Mouse (Mus musculus) granulocyte monocyte progenitor cell, adult 5-6 weeks (primary cell): ENCODE data around the gene Zfp639. TPM values are rescaled to one million over a fixed set of nuclear protein-coding genes. Genes with fewer than 3 reads are reported as not detected.

Experiments
- ATAC-seq: replicated peaks from 2 replicates; pipeline ENCODE4 v1.8.0; 2016; ENCODE audit warnings: mild to moderate bottlenecking, moderate TSS enrichment, inconsistent platforms; ENCODE audit not compliant: poor library complexity, severe bottlenecking
- total RNA-seq, 2 experiments: library from RNA; stranded (forward) in 1 of 2; stranded (reverse) in 1 of 2; fragments of 200-712, 200-1000 nt in 1 of 2; fragments of >200 nt in 1 of 2; fragmentation: Nextera tagmentation in 1 of 2; gene quantifications; 2 replicates each; pipeline ENCODE4 v1.2.3; 2014 to 2017

The Zfp639 gene
- total RNA-seq, 2 experiments from 2014 or later: 45.9 to 79.6 TPM

DNA sequence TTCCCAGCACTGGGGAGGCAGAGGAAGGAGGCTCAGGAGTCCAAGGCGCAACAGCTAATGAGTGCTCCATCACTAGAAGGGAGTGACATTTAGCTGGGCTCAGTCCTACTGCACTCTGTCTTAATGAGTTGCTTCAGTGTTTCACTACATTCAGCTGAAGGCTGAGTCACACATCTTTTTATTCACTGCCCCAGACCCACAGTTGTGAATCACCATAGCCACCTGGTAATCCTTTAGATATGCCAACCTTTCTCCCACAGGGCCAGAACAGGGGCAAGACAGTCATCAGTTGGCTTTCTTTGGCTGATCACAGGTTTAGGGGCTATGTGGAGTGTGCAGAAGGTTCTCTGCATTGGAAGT is 13.4 kb upstream of the Zfp639 start:
- no peak for ATAC-seq

DNA sequence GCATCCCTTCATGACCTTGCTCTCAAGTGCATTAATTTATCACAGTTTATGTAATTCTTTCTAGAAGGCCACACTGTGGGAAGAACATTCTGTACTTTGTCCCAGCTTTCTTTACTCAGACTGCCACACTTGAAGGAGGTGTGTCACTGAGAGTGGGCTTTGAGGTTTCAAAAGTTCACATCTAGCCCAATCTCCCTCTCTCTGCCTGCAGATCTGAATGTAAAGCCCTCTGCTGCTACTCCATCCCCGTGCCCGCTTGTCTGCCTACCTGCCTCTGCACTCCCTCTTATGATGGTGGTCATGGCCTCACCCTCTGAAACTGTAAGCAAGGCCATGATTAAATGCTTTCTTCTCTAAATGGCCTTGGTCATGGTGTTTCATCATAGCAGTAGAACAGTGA is 9.7 kb upstream of the Zfp639 start:
- ATAC-seq: no peak

DNA sequence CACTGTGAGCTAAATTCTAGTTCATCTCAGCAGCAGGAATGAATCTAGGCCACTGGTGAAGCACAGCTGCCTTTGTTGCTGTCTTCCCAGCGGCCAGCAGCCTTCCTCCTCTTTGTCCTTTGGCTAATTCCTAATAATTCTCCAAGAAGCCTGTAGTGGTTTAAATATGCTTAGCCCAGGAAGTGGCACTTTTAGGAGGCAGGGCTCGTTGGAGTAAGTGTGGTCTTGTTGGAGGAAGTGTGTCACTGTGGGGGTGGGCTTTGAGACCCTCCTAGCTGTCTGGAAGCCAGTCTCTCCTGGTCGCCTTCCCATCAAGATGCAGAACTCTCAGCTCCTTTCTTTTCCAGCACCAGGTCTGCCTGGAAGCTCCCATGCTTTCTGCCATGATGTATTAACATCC is 4.2 kb upstream of the Zfp639 start:
- ATAC-seq: no peak

DNA sequence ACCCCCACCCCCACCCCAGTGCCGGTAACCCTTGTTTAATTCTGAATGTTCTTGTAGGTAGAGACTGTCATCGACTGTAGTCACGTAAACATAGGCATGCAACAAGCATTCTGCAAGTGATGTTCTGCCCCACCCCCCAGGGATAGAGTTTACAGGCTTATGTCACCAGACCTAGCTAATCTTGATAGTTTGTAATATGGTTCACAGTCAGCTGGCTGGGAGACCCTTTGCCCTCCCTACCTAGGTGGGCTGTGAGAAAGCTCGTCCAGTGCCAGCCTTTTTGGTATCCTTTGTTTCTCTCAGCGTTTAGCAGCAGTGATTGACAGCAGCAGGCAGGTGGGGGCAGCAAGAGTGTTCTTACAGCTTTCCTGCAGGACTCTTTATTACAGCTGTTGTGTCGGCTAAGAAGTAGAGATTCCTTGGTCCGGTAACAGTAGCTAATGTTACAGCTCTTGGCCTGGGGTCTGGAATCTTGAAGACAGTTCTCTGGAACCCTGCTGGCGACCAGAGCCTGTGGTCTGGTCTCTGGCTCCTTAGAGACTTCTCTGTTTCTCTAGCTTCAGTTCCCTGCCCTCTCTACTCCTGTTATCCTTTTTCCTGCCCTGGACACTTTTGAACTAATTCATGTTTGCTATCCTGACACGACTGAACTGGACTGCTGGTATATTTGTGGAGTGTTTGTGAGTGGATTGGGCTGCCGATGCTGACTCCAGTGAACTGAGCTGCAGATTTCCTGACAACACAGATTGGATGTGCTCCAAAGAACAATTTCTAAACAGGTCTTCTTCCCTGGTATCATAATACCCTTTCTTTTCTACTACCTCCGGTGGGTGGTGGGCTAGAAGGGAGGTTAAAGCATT is 3.5 kb upstream of the Zfp639 start:
- ATAC-seq: no peak

DNA sequence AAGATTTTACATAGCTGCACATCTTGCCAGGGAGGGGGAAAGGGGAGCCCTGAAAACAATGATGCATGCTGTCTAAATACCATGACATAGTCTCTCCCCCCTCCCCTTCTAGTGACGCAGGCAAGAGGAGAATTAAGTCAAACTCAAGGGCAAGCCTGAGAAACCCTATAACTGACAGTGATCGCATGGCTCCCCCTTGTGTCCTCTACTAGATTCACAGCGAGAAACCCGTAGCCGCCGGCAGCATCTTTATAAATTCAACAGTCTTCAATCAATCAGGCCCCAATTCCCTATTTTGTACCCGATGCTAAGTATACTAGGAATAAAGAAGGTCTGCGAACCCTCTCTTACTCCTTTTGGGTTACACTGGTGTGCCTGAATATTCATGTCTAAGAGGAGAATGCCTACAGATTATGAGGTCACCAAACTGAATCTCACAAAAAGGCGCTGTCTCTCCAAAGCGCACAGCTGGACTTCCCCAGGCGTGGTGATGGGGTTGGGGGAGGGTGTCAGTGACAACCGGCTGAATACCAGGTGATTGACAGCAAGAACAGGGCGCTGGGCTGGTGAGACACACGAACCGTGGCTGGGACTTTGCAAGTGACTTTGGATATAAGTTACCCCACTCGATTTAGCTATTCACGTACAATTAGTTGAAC is 1.3 kb upstream of the Zfp639 start:
- peak; percentile 64 for ATAC-seq

DNA sequence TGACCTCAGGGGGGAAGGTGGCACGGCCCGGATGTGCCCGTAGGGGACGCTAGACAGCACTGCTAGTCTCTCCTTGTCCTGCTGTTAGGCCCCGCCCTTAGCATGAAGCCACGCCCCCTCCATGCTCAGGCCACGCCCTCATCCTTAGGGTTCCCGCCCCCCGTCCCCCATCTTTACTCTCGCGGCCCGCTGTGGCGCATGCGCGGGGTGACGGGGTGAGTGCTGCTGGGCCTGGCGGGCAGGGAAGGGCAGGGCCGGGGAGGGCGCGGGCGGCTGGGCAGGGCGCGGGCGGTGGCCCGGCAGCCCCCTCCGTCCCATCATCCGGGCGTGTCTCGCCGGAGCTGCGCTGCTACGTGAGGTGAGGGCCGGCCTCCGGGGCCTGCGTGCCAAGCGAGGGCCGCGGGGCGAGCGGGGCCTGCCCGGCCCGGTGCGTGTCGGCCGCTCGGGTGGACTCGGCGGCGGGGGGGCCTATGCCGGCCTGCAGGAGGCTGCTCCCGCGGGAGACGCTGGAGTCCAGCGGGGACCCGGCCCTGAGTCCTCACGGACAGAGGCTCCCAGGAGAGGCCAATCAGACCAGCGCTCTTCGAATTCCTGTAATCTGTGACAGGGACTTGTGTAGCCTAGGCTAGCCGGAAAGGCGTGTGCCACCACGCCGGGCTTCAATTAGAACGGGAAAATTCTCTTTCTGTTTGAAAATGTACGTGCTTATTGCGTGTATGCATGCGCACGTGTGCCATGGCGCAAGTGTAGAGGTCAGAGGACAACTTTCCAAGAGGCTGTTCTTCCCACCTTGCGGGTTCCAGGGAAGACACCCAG is 524 bp downstream of the Zfp639 start:
- ATAC-seq: peak; percentile 85

DNA sequence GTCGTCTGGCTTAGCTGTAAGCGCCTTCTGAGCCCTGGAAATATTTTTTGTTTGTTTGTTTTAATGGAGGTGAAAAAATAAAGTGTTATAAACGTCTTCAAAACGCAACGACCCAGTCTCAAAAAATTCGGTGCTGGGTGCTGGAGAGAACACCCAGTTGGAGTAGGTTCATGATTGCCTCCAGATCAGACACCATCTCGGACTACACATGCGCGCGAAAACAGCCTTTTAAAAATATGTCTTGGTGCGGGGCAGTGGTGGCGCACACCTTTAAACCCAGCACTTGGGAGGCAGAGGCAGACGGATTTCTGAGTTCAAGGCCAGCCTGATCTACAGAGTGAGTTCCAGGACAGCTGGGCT is 1.1 kb downstream of the Zfp639 start:
- ATAC-seq: no peak

DNA sequence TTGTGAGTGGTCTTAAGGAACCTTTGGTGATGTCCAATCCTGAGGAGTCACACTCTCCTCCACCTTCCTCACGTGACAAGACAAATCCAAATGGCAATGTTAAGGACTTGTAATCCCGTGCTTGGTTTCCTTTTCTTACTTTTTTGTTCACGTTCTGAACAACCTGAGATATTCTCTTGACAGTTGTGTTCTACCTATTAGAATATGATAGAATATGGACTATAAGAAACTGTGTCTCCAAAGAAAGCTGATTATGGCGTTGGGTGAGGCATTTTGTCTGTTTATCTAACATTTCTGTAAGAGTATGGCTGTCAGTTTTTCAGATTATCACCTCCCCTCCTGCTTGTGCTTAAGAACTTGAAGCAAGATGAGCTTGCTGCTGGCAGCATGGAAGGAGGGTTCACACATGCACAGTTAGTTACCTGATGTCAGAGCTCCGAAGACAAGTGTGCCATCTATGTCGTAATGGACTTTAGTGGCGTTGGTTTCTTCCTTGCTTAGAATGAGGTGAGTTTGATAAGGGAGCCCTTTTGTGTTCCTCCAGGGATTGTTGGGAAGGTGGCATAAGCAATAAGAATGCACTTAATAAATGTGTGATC is 2.7 kb downstream of the Zfp639 start:
- ATAC-seq: no peak

DNA sequence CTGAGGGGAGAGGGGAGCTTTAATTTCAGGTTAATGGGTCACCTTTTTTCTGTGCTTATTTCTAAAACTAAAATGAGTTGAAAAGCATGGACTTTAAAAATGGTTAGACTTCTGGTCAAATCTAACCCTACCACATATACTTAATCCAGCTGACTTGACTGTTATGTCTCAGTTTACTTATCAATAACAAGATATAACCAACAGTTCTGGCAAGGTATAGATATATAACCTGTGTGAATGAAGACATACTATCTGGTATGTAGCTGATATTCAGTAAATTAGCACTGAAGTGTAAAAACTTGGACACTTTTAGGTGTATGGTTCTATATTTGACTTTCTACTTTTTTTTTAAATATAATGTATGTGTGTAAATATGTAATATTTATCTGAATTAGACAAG is 3.5 kb downstream of the Zfp639 start:
- no peak for ATAC-seq

DNA sequence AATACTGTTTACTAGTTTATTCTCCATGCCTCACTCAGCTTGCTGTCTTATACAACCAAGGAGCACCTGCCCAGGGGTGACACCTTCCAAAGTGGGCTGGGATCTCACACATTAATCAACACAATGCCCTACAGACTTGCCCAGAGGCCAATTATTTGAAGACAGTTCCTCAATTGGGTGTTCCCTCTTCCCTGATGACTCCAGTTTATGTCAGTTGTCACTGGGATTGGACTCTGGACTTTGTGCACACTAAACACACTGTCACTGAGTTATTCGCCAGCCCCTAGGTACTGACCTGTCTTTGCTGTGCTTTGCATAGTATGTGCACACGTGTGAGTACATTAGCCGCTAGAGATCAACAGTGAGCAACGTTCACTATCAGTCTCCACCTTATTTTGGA is 17.1 kb downstream of the Zfp639 start:
- ATAC-seq: no peak

DNA sequence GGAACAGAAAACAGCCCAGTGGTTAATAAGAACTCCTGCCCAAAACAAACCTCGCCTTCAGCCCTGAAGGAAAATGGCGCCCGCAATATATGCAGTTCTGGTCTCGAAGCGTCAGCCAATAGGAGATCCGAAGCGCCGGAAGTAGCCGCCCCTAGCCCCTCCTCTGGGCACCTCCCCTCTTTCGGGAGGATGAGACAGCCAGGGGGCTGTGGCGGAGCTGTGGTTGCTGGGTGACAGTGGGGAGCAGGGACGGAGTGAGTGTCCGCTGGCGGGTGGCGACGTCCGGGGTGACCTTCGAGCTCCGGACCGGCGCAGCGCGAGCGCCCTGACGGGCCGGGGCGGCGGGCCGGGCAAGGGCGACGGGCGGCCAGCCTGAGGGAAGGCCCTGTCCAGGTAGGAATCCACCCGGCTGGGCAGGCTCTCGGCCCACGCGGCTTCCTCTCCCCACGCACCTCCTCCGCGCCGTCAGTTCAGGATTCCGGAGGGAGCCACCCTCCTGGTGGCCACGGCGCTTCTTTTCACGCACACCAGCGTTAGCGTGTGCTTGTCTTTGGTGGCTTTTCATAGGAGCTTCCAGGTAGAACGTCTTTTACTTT is 19.3 kb downstream of the Zfp639 start, which contains the start of gene Mfn1:
TSS of gene Mfn1 (plus strand) at position 163 of the 596 bp plus-strand sequence.
- ATAC-seq: peak; percentile 100

DNA sequence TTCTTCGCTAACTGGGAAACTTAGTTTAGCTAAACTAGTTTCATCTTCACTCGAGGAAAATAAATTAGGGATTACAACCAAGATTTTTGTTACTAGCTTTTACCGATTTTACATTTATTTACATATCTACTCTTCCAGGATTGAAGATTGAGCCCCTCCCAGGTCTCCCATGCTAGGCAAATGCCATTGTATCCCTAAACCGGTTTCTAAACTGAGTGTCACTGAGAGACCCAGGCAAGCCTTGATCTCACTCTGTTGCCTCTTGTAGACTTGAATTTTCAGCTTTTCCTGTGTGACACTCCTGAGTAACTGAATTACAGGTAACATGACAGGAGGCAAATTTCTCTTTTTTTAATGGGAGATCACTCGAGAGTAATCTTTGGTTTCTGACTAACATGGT is 20.0 kb downstream of the Zfp639 start:
- ATAC-seq: no peak

DNA sequence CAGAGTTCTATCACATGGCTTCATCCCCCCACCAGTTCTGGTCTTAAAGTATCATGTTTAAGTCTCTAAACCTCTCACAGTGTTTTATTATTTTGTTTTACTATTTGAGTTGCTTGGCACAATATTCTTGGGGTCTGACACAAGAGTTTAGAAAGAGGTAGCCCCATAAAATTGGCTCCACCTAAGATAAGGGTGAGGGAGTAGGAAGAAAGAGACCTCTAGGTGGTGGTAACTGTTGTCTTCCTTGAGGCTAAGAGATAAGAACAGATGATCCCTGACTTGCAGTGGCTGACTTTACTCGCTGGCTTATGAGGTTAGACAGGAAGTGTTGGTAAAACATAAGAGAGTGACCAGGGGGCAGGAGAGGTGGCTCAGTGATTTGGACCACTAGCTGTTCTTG is 25.6 kb downstream of the Zfp639 start:
- ATAC-seq: no peak

DNA sequence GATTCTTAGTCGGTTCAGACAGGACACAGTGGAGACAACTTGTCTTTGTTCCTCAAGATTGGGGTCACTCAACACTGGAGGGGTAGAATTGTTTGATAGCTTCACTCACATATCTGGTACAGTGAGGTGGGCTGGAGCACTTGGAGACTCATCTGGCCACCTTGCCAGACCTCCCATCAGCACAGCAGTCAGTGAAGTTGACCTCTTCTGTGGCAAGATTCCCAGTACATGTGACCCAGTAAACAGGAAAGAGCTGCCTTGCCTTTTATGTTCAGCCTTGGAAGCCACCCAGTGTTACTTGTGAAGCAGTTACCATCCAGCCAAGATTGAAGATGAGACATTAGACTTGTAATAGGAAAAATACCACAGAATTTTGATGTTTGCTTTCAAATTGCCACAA is 27.5 kb downstream of the Zfp639 start:
- no peak for ATAC-seq

DNA sequence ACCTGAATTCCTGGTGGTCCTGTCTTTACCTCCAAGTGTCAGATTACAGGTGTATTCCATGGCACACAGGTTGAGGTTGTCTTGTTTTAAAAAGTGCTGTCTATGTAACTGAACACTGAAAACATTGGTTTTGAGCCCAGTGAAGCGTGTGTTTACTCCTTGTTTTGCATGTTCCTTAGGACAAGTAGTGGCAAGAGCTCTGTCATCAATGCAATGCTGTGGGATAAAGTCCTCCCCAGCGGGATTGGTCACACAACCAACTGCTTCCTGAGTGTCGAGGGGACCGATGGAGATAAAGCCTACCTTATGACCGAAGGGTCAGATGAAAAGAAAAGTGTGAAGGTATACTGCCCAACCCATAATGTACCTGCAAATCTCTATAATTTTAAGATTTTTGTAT is 28.0 kb downstream of the Zfp639 start:
- no peak for ATAC-seq

DNA sequence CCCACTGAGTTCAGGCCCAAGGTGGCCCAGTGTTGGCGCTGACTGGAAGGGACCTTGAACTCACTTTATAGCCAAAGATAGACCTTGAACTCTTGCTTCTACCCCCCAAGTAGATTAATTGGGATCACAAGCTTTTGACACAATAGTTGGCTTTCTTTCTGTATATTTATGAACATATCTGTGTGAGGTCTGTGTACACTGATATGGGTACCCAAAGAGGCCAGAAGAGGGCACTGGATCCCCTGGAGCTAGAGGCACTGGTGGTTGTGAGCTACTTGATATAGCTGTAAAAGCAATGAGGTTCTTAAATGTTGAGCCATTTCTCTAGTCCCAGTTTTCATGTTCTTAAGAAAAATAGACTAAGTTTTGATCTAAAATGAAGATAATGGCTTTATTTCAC is 43.0 kb downstream of the Zfp639 start:
- ATAC-seq: no peak; the same call in 1 of the 2 replicates

DNA sequence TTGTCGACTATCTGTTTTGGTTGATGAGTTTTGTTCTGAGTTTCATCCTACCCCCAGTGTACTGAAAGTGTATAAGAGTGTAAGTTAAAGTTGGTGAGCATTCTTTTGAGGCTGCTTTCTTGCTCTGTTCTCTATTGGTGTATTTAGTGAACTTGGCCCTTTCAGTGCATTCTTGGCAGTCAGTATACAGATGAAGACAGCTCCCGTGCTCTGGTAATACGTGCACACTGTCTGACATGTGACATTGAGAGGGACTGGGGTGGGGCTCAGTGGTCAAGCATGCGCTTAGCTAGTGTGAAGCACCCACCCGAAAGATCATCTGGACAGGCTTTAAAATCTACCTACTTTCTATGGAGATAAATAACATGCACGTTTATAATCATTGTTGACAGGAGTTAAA is 53.3 kb downstream of the Zfp639 start:
- no peak for ATAC-seq
